Mouse (Mus musculus) urinary bladder, adult 18-20 months (tissue): ENCODE results near the gene Syde1.
"Not testable (repeated sequence)": the region's sequence is repeated elsewhere in the genome, so short reads cannot be mapped to it uniquely, and the experiment has no call there.

Source experiments
- DNase-seq, 2 experiments: peaks; one replicate each; pipeline ENCODE4 v3.0.0; 2022; ENCODE audit warnings: low spot score in 2 of 2, mixed read lengths in 2 of 2

Syde1 gene

GRCm38 (mm10) chr10:78591406-78592328, at the start of gene Syde1:
Gene Syde1, minus strand, starts transcription at chr10:78591964.
- DNase-seq, result peak in 1 of 2 experiments; percentile 43

DNA sequence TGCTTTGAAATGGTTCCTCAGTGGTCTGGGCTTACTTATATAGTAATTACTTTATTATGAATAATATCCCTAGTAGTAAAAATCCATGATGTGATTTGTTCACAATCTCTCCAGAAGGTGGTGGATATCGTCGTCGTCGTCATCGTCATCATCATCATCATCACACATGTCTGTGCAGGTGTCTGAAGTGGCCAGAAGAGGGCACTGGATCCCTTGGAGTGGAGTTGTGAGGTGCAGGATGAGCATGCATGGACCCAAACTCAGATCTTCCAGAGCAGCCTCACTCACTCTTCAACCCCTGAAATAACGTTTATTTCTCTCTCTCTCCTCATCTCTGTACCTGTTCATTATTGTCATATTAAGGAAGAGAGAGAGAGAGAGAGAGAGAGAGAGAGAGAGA, 40.5 kb upstream of the Syde1 start:
- no peak for DNase-seq

DNA sequence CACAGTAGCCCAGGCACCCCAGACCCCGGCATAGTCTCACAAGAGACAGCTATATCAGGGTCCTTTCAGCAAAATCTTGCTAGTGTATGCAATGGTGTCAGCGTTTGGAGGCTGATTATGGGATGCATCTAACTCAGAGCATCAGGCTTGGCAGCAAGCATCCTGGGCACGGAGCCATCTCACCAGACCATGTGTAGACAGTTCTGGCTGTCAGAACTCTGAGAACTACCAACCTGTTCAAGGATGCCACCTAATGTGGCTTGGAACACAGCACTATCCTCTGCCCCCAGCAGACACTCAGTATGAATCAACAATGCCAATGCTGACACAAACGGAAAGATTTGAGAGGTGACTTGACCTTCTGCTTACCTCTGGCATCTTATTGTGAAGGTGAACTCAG, 38.4 kb upstream of the Syde1 start:
- no peak for DNase-seq

- not testable (repeated sequence) for DNase-seq
Observed at GRCm38 (mm10) chr10:78623143-78623542, 31.4 kb upstream of the Syde1 start.

- DNase-seq, result no peak
Observed at GRCm38 (mm10) chr10:78617974-78618373, 26.2 kb upstream of the Syde1 start, which contains the start of gene Olfr1357. Gene Olfr1357, minus strand, starts transcription at chr10:78618074.

- no peak for DNase-seq
Observed at GRCm38 (mm10) chr10:78607602-78608001, 15.8 kb upstream of the Syde1 start.

DNA sequence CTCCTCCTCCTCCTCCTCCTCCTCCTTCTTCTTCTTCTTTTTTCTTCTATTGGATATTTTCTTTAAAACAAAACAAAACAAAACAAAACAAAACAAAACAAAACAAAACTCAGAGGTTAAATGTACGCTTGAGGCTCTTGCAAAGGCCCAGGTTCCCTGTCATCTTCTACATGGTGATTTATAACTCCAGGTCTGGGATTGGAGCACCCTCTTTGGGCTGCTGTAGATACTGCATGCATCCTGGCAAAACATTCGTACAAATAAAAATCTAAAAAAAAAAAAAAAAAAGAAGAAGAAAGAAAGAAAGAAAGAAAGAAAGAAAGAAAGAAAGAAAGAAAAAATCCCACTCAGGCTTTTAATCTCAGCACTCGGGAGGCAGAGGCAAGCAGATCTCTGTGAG, 13.3 kb upstream of the Syde1 start:
- no peak for DNase-seq

DNA sequence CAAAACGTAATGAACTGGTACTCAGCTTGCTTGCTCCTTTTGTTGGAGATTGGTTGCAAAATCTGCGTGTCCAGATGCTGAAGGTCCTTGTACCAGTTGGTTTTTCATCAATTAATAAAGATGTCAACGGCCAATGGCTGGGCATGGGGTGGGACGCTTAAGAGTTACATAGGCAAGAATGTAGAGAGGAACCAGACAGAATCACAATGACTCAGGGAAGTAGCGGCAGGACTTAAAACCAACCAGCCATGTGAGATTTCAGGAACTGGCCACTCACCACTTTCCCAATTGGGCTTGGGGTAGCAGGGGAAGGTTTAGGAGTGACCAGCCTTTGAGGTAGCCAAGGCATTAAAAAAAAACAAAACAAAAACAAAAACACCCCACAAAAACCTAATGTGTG, 8.1 kb upstream of the Syde1 start:
- DNase-seq, result no peak

GRCm38 (mm10) chr10:78594566-78594965, 2.8 kb upstream of the Syde1 start:
- DNase-seq, result no peak

- DNase-seq, result no peak
Observed at GRCm38 (mm10) chr10:78594157-78594556, 2.4 kb upstream of the Syde1 start.

GRCm38 (mm10) chr10:78593736-78594135, 2.0 kb upstream of the Syde1 start:
- DNase-seq, result no peak

DNA sequence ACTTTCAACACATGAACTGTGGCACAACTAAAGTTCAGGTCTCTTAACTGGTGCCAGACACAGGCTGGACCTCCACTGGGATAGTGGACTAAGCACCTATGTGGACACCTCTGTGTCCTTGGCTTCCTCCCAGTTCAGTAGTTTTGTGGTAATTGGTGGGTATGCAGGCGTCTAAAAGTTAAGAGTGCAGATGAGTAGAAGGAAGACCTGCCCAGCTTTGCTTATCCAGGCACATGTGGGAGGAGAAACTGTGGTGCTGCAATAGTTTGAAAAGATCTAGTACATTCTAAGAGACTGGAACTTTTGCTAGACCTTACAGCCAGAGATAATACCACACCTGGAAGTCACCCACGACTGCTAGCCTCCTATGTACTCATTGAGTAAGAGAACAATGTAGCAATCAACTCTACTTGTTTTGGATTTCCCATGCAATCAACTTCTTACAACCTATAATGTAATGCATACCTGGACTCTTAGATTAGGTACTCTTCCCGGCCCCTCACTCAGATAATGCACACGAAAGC, 1.2 kb upstream of the Syde1 start:
- DNase-seq, result no peak

- DNase-seq, result no peak
Observed at GRCm38 (mm10) chr10:78590744-78591143, 1.0 kb downstream of the Syde1 start.

DNA sequence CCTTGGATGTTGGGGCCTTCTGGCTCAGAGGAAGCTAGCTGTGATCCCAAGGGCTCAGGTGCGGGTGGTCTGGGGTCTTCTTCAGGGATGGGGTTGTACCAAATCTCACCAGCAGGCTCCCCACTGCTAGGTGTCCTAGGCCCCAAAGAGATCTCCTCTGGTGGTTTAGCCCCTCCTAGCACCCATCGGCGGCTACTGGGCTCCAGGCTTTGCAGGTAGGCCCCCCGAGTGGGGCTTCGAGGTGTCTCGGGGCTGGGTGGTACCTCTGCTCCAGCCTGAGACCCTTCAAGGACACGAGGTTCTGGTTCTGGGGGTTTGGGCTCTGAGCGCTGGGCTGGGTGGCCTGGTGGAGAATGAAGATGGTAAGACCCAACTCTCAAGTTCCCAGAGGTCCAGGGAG, 1.9 kb downstream of the Syde1 start:
- no peak for DNase-seq

- no peak for DNase-seq
Observed at GRCm38 (mm10) chr10:78589291-78589690, 2.5 kb downstream of the Syde1 start.

GRCm38 (mm10) chr10:78586026-78586425, 5.7 kb downstream of the Syde1 start:
- no peak for DNase-seq

GRCm38 (mm10) chr10:78585606-78586005, 6.2 kb downstream of the Syde1 start:
- no peak for DNase-seq

DNA sequence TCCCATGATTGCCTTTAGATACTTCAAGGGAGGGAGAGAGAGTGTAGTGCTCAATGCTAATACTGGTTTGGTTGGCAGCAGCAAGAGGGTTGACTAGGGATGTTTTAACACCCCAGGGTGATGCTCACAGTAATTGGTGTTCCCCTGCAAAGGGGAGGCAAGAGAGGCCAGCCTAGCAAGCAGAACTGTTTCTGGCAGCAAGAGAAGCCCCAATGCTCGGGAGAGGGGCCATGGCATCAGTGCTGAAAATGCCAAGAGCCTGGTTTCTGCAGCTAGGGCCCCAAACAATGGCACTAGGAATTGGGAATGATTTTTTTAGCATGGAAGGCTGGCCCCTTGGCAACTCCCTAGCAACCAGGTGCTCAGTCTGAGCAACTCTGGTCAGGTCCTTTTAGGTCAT, 6.8 kb downstream of the Syde1 start:
- no peak for DNase-seq

- DNase-seq, result no peak
Observed at GRCm38 (mm10) chr10:78583939-78584338, 7.8 kb downstream of the Syde1 start.

DNA sequence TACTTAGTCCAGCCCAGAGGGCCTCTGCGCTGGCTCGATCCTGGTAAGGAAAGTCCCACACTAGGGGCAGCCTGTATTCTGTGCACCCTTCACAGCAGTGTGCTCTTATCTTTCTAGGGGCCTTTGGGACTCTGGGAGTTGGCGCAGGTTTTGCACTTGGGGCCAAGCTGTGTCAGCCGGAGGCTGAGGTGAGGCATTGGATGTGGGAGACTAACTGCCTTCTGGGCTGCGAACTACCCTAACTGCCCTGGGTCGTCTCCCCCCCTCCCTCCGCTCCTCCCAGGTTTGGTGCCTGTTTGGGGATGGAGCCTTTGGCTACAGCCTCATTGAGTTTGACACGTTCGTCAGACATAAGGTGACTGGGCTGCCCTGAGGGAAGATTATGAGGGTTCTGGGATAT, 8.4 kb downstream of the Syde1 start:
- no peak for DNase-seq

GRCm38 (mm10) chr10:78581121-78581520, 10.6 kb downstream of the Syde1 start:
- no peak for DNase-seq

GRCm38 (mm10) chr10:78578204-78578603, 13.6 kb downstream of the Syde1 start:
- no peak for DNase-seq
